Mouse (Mus musculus): ENCODE results near the gene Rab11a. TPM values are rescaled to one million over a fixed set of nuclear protein-coding genes. Genes with fewer than 3 reads are reported as not detected.

Gene Rab11a
- polyA plus RNA-seq (2017; shearing (Covaris generic)), result 264 TPM

GRCm38 (mm10) chr9:64737406-64738201 lies at the start of gene Rab11a:
Gene Rab11a, minus strand, starts transcription at chr9:64737758.

Other genes starting within 250 kb of the Rab11a start
- gene Dennd4a, start 73.6 kb upstream of the Rab11a start, polyA plus RNA-seq (2017; shearing (Covaris generic)), result 292 TPM
- 0.30 TPM for gene Slc24a1, start 213.8 kb upstream of the Rab11a start, polyA plus RNA-seq (2017; shearing (Covaris generic))
- 29.8 TPM for gene Ints14, start 223.1 kb upstream of the Rab11a start, polyA plus RNA-seq (2017; shearing (Covaris generic))